Mouse (Mus musculus): ENCODE data around the gene Ms4a6c. TPM values are rescaled to one million over a fixed set of nuclear protein-coding genes. Genes with fewer than 3 reads are reported as not detected.

Ms4a6c gene
- total and polyA plus RNA-seq, 3 experiments = not detected

GRCm38 (mm10) chr19:11486599-11486998 is 17.4 kb downstream of the Ms4a6c start:
- no peak overlapping the region for H3K9ac ChIP-seq (ENCODE audit: control insufficient read depth, low read depth, low read length, poor library complexity, severe bottlenecking)
- DNase-seq (ENCODE audit: low read depth, low spot score) = no peak
- no peaks in the 10 kb centered on the region for H3K79me2 ChIP-seq (ENCODE audit: control insufficient read depth, insufficient read depth, low read length, poor library complexity)
- 0 out of 4 replicates have a peak, but pooled peaks cover 0 to 2% of the 10 kb centered on the region in 2 experiments for H3K36me3 ChIP-seq (ENCODE audit: control insufficient read depth in 1 of 2, insufficient read depth in 2 of 2, low read length in 2 of 2)
- no peaks in the 10 kb centered on the region; a peak in 1 of 4 replicates for H3K4me1 ChIP-seq (ENCODE audit: control insufficient read depth in 1 of 2, insufficient read depth in 2 of 2, low read length in 2 of 2)
- no peak overlapping the region for H3K27ac ChIP-seq (ENCODE audit: control insufficient read depth, low read depth, low read length)
- H3K27me3 ChIP-seq (ENCODE audit: control insufficient read depth in 1 of 2, insufficient read depth in 2 of 2, low read length in 2 of 2) = no peaks in the 10 kb centered on the region; a peak in 2 of 4 replicates
- TF ChIP-seq POLR2AphosphoS5 (IDR thresholded peaks at IDR 0.05; ENCODE audit: borderline replicate concordance, low read depth, low read length) (no peak), TBP (IDR thresholded peaks at IDR 0.05; ENCODE audit: low read depth, low read length) (no peak), ZC3H11A (IDR thresholded peaks at IDR 0.05; ENCODE audit: low read depth, low read length) (no peak), KAT2A (conservative IDR thresholded peaks at IDR 0.05; ENCODE audit: low read depth, low read length) (no peak)
- H3K9me3 ChIP-seq (replicated peaks; ENCODE audit: insufficient read depth, low read length) = no peaks in the 10 kb centered on the region
- H3K4me3 ChIP-seq (ENCODE audit: control insufficient read depth in 1 of 2, insufficient read depth in 1 of 2, low read depth in 2 of 2, low read length in 2 of 2) = no peak overlapping the region

GRCm38 (mm10) chr19:11491406-11492189 is 22.4 kb downstream of the Ms4a6c start:
- TF ChIP-seq RCOR1 (IDR thresholded peaks at IDR 0.05; ENCODE audit: low read depth, low read length) (no peak), USF2 (IDR thresholded peaks at IDR 0.05; ENCODE audit: borderline replicate concordance in 1 of 2, insufficient read depth in 1 of 2, low read depth in 1 of 2, low read length in 2 of 2) (no peak), JUND (IDR thresholded peaks at IDR 0.05; ENCODE audit: low read depth, low read length) (no peak), ETS1 (IDR thresholded peaks at IDR 0.05; ENCODE audit: low read depth, low read length) (no peak)
- no peak for DNase-seq (ENCODE audit: low read depth, low spot score)
- Histone ChIP-seq H3K36me3 (ENCODE audit: control insufficient read depth in 1 of 2, insufficient read depth in 2 of 2, low read length in 2 of 2) (no peaks in the 10 kb centered on the region), H3K9me3 (replicated peaks; ENCODE audit: insufficient read depth, low read length) (no peaks in the 10 kb centered on the region), H3K79me2 (ENCODE audit: control insufficient read depth, insufficient read depth, low read length, poor library complexity) (no peaks in the 10 kb centered on the region), H3K27ac (ENCODE audit: control insufficient read depth, low read depth, low read length) (no peak overlapping the region), H3K27me3 (ENCODE audit: control insufficient read depth in 1 of 2, insufficient read depth in 2 of 2, low read length in 2 of 2) (no peaks in the 10 kb centered on the region; a peak in 1 of 4 replicates), H3K4me1 (ENCODE audit: control insufficient read depth in 1 of 2, insufficient read depth in 2 of 2, low read length in 2 of 2) (no peaks in the 10 kb centered on the region), H3K9ac (ENCODE audit: control insufficient read depth, low read depth, low read length, poor library complexity, severe bottlenecking) (no peak overlapping the region), H3K4me3 (ENCODE audit: control insufficient read depth in 1 of 2, insufficient read depth in 1 of 2, low read depth in 2 of 2, low read length in 2 of 2) (no peak overlapping the region)

DNA sequence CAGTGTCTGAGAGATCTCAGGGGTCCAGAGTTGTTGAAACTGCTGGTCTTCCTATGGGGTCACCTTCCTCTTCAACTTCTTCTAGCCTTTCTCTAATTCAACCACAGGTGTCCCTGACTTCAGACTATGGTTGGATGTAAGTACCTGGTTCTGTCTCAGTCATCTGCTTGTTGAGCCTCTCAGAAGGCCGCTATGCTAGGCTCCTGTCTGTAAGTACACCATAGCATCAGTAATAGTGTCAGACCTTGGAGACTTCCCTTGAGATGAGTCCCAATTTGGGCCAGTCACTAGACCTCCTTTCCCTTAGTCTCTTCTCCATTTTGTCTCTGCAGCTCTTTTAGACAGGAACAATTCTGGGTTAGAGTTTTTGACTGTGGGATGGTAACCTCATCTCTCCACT is 23.5 kb downstream of the Ms4a6c start:
- H3K79me2 ChIP-seq (ENCODE audit: control insufficient read depth, insufficient read depth, low read length, poor library complexity) = no peaks in the 10 kb centered on the region
- H3K36me3 ChIP-seq (ENCODE audit: control insufficient read depth in 1 of 2, insufficient read depth in 2 of 2, low read length in 2 of 2) = no peaks in the 10 kb centered on the region
- H3K9ac ChIP-seq (ENCODE audit: control insufficient read depth, low read depth, low read length, poor library complexity, severe bottlenecking) = no peak overlapping the region
- H3K9me3 ChIP-seq (replicated peaks; ENCODE audit: insufficient read depth, low read length) = no peaks in the 10 kb centered on the region
- H3K27me3 ChIP-seq (ENCODE audit: control insufficient read depth in 1 of 2, insufficient read depth in 2 of 2, low read length in 2 of 2) = no peaks in the 10 kb centered on the region; a peak in 1 of 4 replicates
- no peaks in the 10 kb centered on the region for H3K4me1 ChIP-seq (ENCODE audit: control insufficient read depth in 1 of 2, insufficient read depth in 2 of 2, low read length in 2 of 2)
- TF ChIP-seq TCF12 (IDR thresholded peaks at IDR 0.05; ENCODE audit: low read depth, low read length) (no peak), KAT2A (conservative IDR thresholded peaks at IDR 0.05; ENCODE audit: low read depth, low read length) (no peak), UBTF (IDR thresholded peaks at IDR 0.05; ENCODE audit: borderline replicate concordance, insufficient read depth, low read depth, low read length) (no peak), TBP (IDR thresholded peaks at IDR 0.05; ENCODE audit: low read depth, low read length) (no peak)
- H3K4me3 ChIP-seq (ENCODE audit: control insufficient read depth in 1 of 2, insufficient read depth in 1 of 2, low read depth in 2 of 2, low read length in 2 of 2) = no peak overlapping the region
- DNase-seq (ENCODE audit: low read depth, low spot score) = no peak
- H3K27ac ChIP-seq (ENCODE audit: control insufficient read depth, low read depth, low read length) = no peak overlapping the region
